Mouse (Mus musculus) megakaryocyte, adult 5-6 weeks (primary cell): ENCODE measurements around the gene Mapk7. TPM values are rescaled to one million over a fixed set of nuclear protein-coding genes. Genes with fewer than 3 reads are reported as not detected.

Source experiments
- ATAC-seq: 2 replicates; pipeline ENCODE4 v1.8.0; 2016; ENCODE audit warnings: mild to moderate bottlenecking, inconsistent platforms; ENCODE audit not compliant: poor library complexity, severe bottlenecking
- total RNA-seq, 2 experiments: library from RNA; stranded (forward) in 1 of 2; stranded (reverse) in 1 of 2; fragments of 153-499, 151-499 nt in 1 of 2; fragments of 221-1000, 200-1000 nt in 1 of 2; gene quantifications; 2 replicates each; pipeline versions ENCODE4 v1.2.3 to v1.2.4; 2015 to 2017

The Mapk7 gene
- total RNA-seq, 2 experiments from 2014 or later: 15.4 to 16.2 TPM

- no peak for ATAC-seq
Observed at GRCm38 (mm10) chr11:61492749-61493401, 1.3 kb downstream of the Mapk7 start.

DNA sequence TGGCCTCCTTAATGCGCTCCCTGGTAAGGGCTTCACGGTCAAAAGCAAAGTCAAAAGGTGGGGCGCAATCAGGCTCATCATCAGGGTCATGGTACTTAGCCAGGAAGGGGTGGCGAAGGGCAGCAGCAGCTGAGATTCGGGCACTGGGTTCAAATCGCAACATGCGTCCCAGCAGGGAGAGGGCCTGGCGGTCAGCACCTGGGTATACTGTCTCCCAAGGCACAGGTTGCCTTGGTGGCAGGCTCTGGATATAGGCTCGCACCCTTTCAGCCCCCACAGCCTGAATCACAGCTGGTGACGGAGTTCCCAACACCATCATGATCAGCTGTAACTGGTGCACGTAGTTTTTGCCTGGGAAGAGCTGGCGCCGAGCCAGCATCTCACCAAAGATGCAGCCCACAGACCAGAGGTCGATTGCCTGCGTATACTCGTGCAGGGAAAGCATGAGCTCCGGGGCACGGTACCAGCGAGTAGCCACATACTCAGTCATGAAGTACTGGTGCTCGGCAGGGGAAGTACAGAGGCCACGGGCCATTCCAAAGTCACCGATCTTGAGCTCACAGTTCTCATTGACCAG lies 3.2 kb downstream of the Mapk7 start:
- ATAC-seq: no peak

DNA sequence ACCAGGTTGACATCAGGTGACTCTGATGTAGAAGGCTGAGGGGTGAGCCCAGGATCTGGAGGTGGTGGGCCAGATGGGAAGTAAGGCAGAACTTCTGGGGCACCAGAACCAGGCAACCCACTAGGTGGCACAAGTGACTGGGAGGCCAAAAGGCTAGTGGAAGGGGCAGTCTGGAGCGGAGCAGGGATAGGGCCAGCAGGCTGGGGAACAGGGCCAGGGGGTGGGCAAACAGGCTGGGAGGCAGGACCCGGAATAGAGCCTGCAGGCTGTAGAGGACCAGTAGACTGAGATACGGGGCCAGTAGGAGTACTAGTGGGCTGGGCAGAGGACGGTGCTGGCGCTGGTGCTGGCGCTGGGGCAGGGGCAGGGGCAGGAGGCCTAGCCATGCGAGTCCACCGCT lies 4.3 kb downstream of the Mapk7 start:
- ATAC-seq: no peak

- no peak for ATAC-seq
Observed at GRCm38 (mm10) chr11:61489085-61489484, 5.1 kb downstream of the Mapk7 start.

- ATAC-seq: no peak
Observed at GRCm38 (mm10) chr11:61487936-61488335, 6.3 kb downstream of the Mapk7 start.

GRCm38 (mm10) chr11:61487401-61487800 lies 6.8 kb downstream of the Mapk7 start:
- no peak for ATAC-seq

DNA sequence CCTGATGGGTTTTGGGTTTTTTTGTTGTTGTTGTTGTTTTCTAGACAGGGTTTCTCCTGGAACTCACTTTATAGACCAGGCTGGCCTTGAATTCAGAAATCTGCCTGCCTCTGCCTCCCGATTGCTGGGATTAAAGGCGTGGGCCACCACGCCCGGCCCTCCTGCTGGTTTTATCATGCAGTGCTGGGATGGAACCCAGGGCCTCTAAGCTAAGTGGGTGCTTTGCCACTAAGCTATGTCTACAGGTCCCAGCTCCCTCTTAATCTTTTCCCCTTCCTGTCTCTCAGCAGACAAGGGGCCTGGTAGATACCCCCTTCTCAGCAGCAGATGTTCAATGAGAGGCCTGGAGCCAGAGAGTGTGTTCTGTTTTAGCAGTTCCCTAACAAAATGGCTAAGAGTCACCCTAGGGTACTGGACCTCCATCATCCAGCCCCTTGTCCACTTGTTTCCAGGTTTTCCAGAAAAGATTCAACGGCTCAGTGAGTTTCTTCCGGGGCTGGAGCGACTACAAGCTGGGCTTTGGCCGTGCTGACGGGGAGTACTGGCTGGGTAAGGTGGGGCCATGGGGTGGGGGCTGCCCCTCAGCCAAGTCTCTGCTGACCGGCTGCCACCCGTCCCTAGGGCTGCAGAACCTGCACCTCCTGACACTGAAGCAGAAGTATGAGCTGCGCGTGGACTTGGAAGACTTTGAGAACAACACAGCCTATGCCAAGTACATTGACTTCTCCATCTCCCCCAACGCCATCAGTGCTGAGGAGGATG lies 7.6 kb downstream of the Mapk7 start:
- ATAC-seq: no peak

DNA sequence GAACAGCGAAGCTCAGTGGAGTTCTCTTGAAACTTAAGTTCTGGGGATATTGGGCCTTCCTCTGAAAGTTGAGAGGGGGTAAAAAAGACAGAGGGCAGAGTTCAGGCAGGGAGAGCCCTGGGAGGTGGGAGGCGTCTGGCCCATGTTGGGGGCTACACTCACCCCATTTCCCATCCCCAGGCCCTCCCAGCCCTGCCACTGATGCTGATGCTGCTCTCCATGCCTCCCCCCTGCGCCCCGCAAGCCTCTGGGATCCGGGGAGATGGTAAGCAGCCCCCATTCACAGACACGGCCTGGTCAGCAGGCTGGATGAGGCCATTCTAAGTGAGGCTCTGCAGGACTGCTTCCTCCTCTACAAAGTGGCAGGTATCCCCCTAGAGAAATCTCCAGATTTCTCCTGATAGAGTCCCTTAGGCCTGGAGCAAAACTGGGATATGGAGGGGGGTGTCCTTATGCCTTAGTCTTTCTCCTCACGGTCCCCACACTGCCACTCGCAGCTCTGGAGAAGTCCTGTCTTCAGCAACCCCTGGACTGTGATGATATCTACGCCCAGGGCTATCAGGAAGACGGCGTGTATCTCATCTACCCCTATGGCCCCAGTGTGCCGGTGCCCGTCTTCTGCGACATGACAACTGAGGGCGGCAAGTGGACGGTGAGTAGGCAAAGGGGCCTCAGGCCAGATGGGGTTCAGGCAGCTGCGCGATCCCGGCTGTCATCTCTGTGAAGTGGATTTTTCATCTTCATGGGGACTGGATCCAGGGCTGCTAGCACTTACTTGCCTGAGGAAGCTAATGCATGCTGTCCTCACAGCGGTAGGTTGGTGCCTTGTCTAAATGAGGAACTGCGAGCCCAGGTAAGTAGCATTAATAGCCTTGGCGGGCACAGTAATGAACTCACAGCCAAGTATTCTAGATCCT lies 8.4 kb downstream of the Mapk7 start:
- ATAC-seq: no peak

DNA sequence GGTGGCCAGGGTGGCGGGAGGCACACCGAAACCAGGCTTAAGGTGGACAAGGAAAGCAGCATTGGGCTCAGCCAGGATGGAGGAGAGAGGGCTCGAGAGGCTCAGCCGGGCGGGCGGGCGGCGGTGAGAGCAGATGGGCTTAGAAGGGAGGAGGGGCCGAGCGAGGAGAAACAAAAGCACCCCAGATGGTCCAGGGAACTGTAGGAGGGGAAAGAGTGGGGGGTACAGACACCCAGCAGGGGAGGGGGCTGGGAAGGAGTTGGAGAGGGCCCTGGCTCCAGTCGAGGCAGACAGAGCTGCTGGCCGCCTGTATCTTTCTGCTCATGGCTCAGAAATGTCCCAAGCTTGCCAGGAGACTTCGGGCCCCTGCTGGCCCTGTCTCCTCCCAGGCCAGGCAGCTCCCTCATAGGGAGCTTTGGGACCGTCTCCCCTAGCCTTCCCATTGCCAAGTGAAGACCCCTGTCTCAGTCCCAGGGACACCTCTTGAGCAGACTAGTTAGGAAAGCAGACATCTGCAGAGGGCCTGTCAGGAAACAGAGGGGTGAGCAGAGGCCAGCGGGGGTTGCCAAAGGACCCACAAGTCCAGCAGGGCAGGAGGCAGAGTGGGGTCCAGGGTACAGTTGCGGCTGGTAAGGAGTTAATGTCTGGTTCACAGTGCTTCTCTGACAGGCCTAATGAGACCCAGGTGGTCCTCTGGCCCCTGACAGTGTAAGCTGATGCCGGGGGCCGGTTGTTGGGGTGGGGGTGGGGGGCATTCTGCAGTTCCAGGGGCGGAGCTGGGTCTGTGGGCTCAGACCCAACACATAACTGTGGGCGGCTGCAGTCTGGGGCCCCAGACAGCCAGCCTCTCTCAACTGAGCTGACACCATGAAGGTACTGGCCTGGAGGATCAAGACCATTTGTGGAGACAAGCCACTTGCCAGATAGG lies 9.3 kb downstream of the Mapk7 start, which contains the start of gene Mfap4:
Gene Mfap4, plus strand, starts transcription at position 819 of the 928 bp plus-strand sequence.
- no peak for ATAC-seq

GRCm38 (mm10) chr11:61484256-61484612 lies 10.0 kb downstream of the Mapk7 start:
- ATAC-seq: no peak

DNA sequence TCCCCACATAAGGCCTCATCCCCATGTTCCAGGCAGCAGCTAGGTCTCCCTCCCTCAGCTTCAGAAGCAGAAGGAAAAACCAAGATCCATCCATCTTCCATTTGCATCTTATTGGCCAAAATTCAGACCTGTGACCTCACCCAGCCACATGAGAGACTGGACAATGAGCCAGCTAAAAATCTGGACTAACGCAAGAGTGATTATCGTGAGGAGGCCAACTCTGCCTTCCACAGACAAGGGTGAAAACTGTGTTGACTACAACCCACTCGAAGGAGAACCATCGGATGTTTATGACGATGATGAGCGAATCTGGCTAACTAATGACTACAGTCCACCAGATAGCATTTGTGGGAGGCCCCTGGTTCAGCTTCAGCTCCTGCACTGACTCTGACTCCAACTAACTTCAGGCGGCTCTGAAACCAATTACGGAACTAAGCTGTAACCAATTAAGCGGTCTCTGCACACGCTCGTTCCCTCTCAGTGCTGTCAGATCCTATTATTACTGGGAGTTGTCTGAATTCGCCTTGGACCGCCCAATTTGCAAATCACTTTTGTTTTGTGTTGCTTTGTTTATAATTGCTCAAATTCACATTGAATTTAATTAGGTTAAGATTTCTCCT lies 10.9 kb downstream of the Mapk7 start:
- no peak for ATAC-seq

DNA sequence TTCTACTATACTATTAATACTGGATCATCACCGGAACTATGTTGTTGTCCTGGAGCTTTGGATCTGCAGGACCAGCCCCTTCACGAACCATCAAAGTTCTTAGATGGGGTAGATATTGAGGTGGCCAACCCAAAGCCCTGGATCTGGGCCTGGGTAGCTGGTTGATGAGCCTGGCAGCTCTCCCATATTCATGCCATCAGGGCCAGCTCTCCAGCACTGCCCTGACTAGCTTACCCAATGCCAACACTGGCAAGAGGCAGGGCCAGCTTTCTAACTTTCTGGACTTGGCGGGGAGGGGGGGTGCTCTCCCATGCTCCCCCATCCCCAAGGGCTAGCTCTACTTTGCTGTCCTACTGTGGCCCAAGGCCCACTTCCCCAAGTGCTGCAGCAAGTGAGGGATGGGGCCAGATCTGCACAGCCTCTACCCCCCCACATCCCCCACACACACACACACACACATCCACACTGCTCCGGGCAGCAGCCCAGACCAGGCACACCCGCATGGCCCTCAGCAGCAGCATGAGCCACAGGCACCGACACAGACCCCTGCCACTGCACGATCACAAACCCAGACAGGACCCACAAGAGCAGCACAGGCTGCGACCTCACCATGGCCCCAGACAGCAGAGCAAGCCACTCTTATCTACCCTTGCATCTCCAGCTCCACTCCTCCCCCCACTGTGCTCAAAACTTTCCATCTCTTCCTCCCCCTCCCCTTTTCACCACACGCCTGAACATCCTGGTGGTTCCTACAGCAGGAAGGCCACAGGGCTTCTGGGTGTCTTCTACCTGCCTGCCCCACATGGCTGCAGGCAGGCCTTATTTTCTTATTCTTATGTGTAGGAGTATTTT lies 12.7 kb downstream of the Mapk7 start:
- ATAC-seq: no peak

GRCm38 (mm10) chr11:61478788-61479187 lies 15.4 kb downstream of the Mapk7 start:
- ATAC-seq: no peak

GRCm38 (mm10) chr11:61477566-61478508 lies 16.4 kb downstream of the Mapk7 start:
- no peak for ATAC-seq

DNA sequence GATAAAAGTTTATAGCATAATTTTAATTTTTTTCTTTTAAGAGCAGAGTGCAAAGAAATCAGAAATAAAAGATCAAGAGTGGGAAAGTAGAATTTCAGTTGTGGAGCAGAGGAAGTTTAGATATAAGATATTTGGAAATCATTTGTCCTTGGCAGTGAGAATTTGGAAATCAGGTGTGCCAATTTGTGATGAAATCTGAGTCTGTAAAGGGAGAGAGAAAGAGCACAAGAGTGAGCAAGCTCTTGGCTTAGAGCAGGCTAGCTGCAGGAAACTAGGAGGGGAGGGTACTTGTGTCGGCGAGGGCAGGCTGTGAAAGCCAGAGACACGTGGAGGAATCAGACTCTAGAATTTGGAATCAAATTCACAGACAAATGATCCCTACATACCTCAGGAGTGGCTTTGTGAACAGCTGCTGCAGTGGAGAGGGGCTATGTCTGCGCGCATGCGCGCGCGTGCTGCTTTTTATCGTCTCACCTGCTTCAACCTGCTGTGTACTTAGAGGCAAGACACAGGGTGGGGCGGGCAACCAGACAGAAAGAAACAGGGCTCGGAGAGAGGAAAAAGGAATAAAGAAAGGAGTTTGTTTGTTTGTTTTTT lies 17.3 kb downstream of the Mapk7 start:
- peak; percentile 43; the same call in 1 of the 2 replicates for ATAC-seq

- ATAC-seq: peak; percentile 56
Observed at GRCm38 (mm10) chr11:61473630-61474029, 20.6 kb downstream of the Mapk7 start.

DNA sequence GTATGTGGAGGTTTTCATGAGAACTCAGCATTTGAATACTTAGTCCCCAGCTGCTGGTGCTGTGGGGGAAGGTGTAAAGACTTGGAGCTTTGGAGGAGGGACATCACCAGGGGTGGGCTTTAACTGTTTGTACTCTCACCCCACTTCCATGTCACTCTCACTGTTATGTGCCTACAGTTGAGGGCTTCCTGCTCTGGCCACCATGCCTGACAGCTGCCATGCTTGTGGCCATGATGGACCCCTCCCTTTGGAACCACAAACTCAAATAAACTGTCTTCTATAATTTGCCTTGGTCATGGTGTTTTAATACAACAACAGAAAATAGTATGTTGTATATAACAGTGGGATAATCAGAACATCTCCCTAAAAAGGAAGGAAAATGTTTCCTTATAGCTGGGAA lies 23.3 kb downstream of the Mapk7 start:
- ATAC-seq: no peak
